Mouse (Mus musculus) heart, embryonic 10.5 days (tissue): ENCODE data around the gene St7l. TPM values are rescaled to one million over a fixed set of nuclear protein-coding genes. Genes with fewer than 3 reads are reported as not detected.

Source experiments
- polyA plus RNA-seq: library from polyadenylated mRNA; unstranded; fragments of >200 nt; fragmentation: Nextera tagmentation; extraction: Ambion mirVana; gene quantifications from 2 replicates; pipeline ENCODE4 v1.2.1, GENCODE M21; 2016

Gene St7l
- polyA plus RNA-seq, 1 experiment from 2014 or later: 32.2 TPM

Other genes starting within 250 kb of the St7l start
- 76.5 and 91.2 TPM in 2 replicates for gene Slc16a1, start 225.3 kb upstream of the St7l start, polyA plus RNA-seq
- 19.9 and 44.8 TPM in 2 replicates for gene Ppm1j, start 82.9 kb upstream of the St7l start, polyA plus RNA-seq
- gene Fam19a3, start 82.2 kb upstream of the St7l start, polyA plus RNA-seq: 0.70 and 1.4 TPM in 2 replicates
- 243 and 267 TPM in 2 replicates for gene Rhoc, start 75.6 kb upstream of the St7l start, polyA plus RNA-seq
- 42.2 and 54.0 TPM in 2 replicates for gene Mov10, start 45.4 kb upstream of the St7l start, polyA plus RNA-seq
- 202 and 217 TPM in 2 replicates for gene Capza1, start 500 bp downstream of the St7l start, polyA plus RNA-seq
- 1.3 and 1.6 TPM in 2 replicates for gene Wnt2b, start 97.9 kb downstream of the St7l start, polyA plus RNA-seq
- gene Cttnbp2nl, start 189.1 kb downstream of the St7l start, polyA plus RNA-seq: 35.9 and 37.4 TPM in 2 replicates
- gene 4930564D02Rik, start 202.8 kb downstream of the St7l start, polyA plus RNA-seq: not detected in 2 replicates